Comparison of ENCODE assay signal across 9 mouse cellular contexts in genomic region chr2:181678780-181679179, GRCm38 (mm10). TPM values are rescaled to one million over a fixed set of nuclear protein-coding genes. Genes with fewer than 3 reads are reported as not detected.
A peak's percentile ranks its signal among the peaks of the same experiment; 100 is the strongest.
DNase-seq lines count a peak whose midpoint lies in the region; ATAC-seq lines count a peak whose summit lies in the region.
"Had no signal": no experiment of that assay in that cellular context is flagged by ENCODE, and none has a peak within 500 bp of the region (broad histone marks: within the 10 kb centered on the region; RNA-seq: fewer than 3 reads in every experiment).

No protein-coding gene starts in this region.

- H3K9ac ChIP-seq in embryonic facial prominence, embryonic 14.5 days (ENCODE audit: low read depth, low read length) = no peak overlapping the region
- no peak overlapping the region for H3K9ac ChIP-seq in limb, embryonic 13.5 days
- H3K9ac ChIP-seq in midbrain, embryonic 16.5 days (ENCODE audit: low read depth, low read length) = no peak overlapping the region

- H3K4me3 ChIP-seq in embryonic facial prominence, embryonic 14.5 days (ENCODE audit: low read depth, low read length) = no peak overlapping the region
- H3K4me3 ChIP-seq in heart, embryonic 10.5 days = no peak overlapping the region
- no peak overlapping the region for H3K4me3 ChIP-seq in limb, embryonic 13.5 days
- H3K4me3 ChIP-seq in midbrain, embryonic 16.5 days (ENCODE audit: low read depth, low read length) = no peak overlapping the region

- peaks cover 13% of the 10 kb centered on the region; the same call in 1 of the 2 replicates for H3K4me1 ChIP-seq in embryonic facial prominence, embryonic 14.5 days (ENCODE audit: control insufficient read depth, insufficient read depth, low read length)
- peaks cover 34% of the 10 kb centered on the region for H3K4me1 ChIP-seq in heart, embryonic 10.5 days
- H3K4me1 ChIP-seq in limb, embryonic 13.5 days = peaks cover 29% of the 10 kb centered on the region
- H3K4me1 ChIP-seq in midbrain, embryonic 16.5 days (ENCODE audit: control insufficient read depth, insufficient read depth, low read length) = peaks cover 19% of the 10 kb centered on the region

- 0 out of 2 replicates have a peak, but pooled peaks cover 1% of the 10 kb centered on the region for H3K27me3 ChIP-seq in embryonic facial prominence, embryonic 14.5 days (replicated peaks; ENCODE audit: control insufficient read depth, insufficient read depth, low read length)
- peaks cover 23% of the 10 kb centered on the region for H3K27me3 ChIP-seq in heart, embryonic 10.5 days (ENCODE audit: insufficient read depth, poor library complexity, severe bottlenecking)
- peaks cover 5% of the 10 kb centered on the region; the same call in 1 of the 2 replicates for H3K27me3 ChIP-seq in limb, embryonic 13.5 days
- H3K27me3 ChIP-seq in midbrain, embryonic 16.5 days (ENCODE audit: control insufficient read depth, insufficient read depth, low read depth, low read length) = peaks cover 3% of the 10 kb centered on the region; the same call in 1 of the 2 replicates

- H3K4me2 ChIP-seq in embryonic facial prominence, embryonic 14.5 days (ENCODE audit: low read depth, low read length) = no peak overlapping the region
- no peak overlapping the region for H3K4me2 ChIP-seq in limb, embryonic 13.5 days (replicated peaks)
- no peak overlapping the region for H3K4me2 ChIP-seq in midbrain, embryonic 16.5 days (ENCODE audit: low read length)

- H3K36me3 ChIP-seq in embryonic facial prominence, embryonic 14.5 days (ENCODE audit: control insufficient read depth, insufficient read depth, low read length) = no peaks in the 10 kb centered on the region
- H3K36me3 ChIP-seq in heart, embryonic 10.5 days = no peaks in the 10 kb centered on the region
- H3K36me3 ChIP-seq in limb, embryonic 13.5 days = no peaks in the 10 kb centered on the region
- H3K36me3 ChIP-seq in midbrain, embryonic 16.5 days (ENCODE audit: control insufficient read depth, insufficient read depth, low read length) = no peaks in the 10 kb centered on the region

- H3K9me3 ChIP-seq in embryonic facial prominence, embryonic 14.5 days (ENCODE audit: control insufficient read depth, low read length) = no peaks in the 10 kb centered on the region
- no peaks in the 10 kb centered on the region for H3K9me3 ChIP-seq in heart, embryonic 10.5 days
- no peaks in the 10 kb centered on the region for H3K9me3 ChIP-seq in limb, embryonic 13.5 days
- no peaks in the 10 kb centered on the region for H3K9me3 ChIP-seq in midbrain, embryonic 16.5 days (replicated peaks; ENCODE audit: control insufficient read depth, low read length, poor library complexity, severe bottlenecking)

- WGBS in embryonic facial prominence, embryonic 14.5 days = 55% methylated on average over 1 of the region's 1 CpGs
- 50% methylated on average over 1 of the region's 1 CpGs for WGBS in heart, embryonic 10.5 days
- 47% methylated on average over 1 of the region's 1 CpGs for WGBS in limb, embryonic 13.5 days
- WGBS in midbrain, embryonic 16.5 days = 59% methylated on average over 1 of the region's 1 CpGs

- ATAC-seq in embryonic facial prominence, embryonic 14.5 days (ENCODE audit: low read depth) = peak; percentile 81
- ATAC-seq in limb, embryonic 13.5 days (ENCODE audit: low FRiP score, low read depth) = peak; percentile 77
- ATAC-seq in midbrain, embryonic 16.5 days = peak; percentile 39

- peak; percentile 90 for DNase-seq in A20 (ENCODE audit: low read depth, low spot score)
- DNase-seq in adrenal gland, postnatal 25 days = peak; percentile 66
- peak; percentile 93 for DNase-seq in embryonic facial prominence, embryonic 14.5 days (ENCODE audit: low spot score)
- DNase-seq in heart, embryonic 10.5 days (ENCODE audit: low spot score) = peak; percentile 94
- DNase-seq in kidney, adult 9 months = peak; percentile 92
- DNase-seq in spleen, postnatal 36 days (ENCODE audit: low spot score in 2 of 2) = peak; percentile 78 to 81

- H3K27ac ChIP-seq in embryonic facial prominence, embryonic 14.5 days (replicated peaks; ENCODE audit: low read depth, low read length) = no peak overlapping the region
- no peak overlapping the region for H3K27ac ChIP-seq in heart, embryonic 10.5 days
- H3K27ac ChIP-seq in limb, embryonic 13.5 days = no peak overlapping the region
- H3K27ac ChIP-seq in midbrain, embryonic 16.5 days (ENCODE audit: low read length) = no peak overlapping the region

RNA-seq across cellular contexts. Expression of gene Tcea2, which starts 1.3 kb away (rescaled TPM):
- 11.6 and 14.7 TPM in 2 replicates for total RNA-seq in adrenal gland, postnatal 25 days (2021)
- polyA plus RNA-seq in embryonic facial prominence, embryonic 14.5 days (2014; fragmentation: Nextera tagmentation; extraction: Ambion mirVana) = 21.2 and 26.8 TPM in 2 replicates
- 12.2 and 15.3 TPM in 2 replicates for polyA plus RNA-seq in heart, embryonic 10.5 days (2016; fragmentation: Nextera tagmentation; extraction: Ambion mirVana)
- polyA plus RNA-seq in limb, embryonic 13.5 days (2015; fragmentation: Nextera tagmentation; extraction: Ambion mirVana) = 33.3 and 34.3 TPM in 2 replicates
- 58.2 and 59.2 TPM in 2 replicates for polyA plus RNA-seq in midbrain, embryonic 16.5 days (2015; fragmentation: Nextera tagmentation; extraction: Ambion mirVana)

RNA-seq across cellular contexts. Expression of gene Sox18, which starts 7.3 kb away (rescaled TPM):
- 39.0 and 40.4 TPM in 2 replicates for total RNA-seq in adrenal gland, postnatal 25 days (2021)
- polyA plus RNA-seq in embryonic facial prominence, embryonic 14.5 days (2014; fragmentation: Nextera tagmentation; extraction: Ambion mirVana) = 43.9 and 46.5 TPM in 2 replicates
- 22.1 and 25.0 TPM in 2 replicates for polyA plus RNA-seq in heart, embryonic 10.5 days (2016; fragmentation: Nextera tagmentation; extraction: Ambion mirVana)
- polyA plus RNA-seq in limb, embryonic 13.5 days (2015; fragmentation: Nextera tagmentation; extraction: Ambion mirVana) = 28.5 and 30.0 TPM in 2 replicates
- 14.6 and 15.7 TPM in 2 replicates for polyA plus RNA-seq in midbrain, embryonic 16.5 days (2015; fragmentation: Nextera tagmentation; extraction: Ambion mirVana)

RNA-seq across cellular contexts. Expression of gene Rgs19, which starts 15.0 kb away (rescaled TPM):
- total RNA-seq in adrenal gland, postnatal 25 days (2021) = 20.3 and 31.7 TPM in 2 replicates
- 82.2 and 88.4 TPM in 2 replicates for polyA plus RNA-seq in embryonic facial prominence, embryonic 14.5 days (2014; fragmentation: Nextera tagmentation; extraction: Ambion mirVana)
- 56.4 and 67.7 TPM in 2 replicates for polyA plus RNA-seq in heart, embryonic 10.5 days (2016; fragmentation: Nextera tagmentation; extraction: Ambion mirVana)
- polyA plus RNA-seq in limb, embryonic 13.5 days (2015; fragmentation: Nextera tagmentation; extraction: Ambion mirVana) = 79.0 and 82.0 TPM in 2 replicates
- 60.8 and 65.1 TPM in 2 replicates for polyA plus RNA-seq in midbrain, embryonic 16.5 days (2015; fragmentation: Nextera tagmentation; extraction: Ambion mirVana)

RNA-seq across cellular contexts. Expression of gene Lkaaear1, which starts 19.5 kb away (rescaled TPM):
- total RNA-seq in adrenal gland, postnatal 25 days (2021) = not detected in 2 replicates
- polyA plus RNA-seq in embryonic facial prominence, embryonic 14.5 days (2014; fragmentation: Nextera tagmentation; extraction: Ambion mirVana) = not detected in 2 replicates
- polyA plus RNA-seq in heart, embryonic 10.5 days (2016; fragmentation: Nextera tagmentation; extraction: Ambion mirVana) = not detected in 2 replicates
- polyA plus RNA-seq in limb, embryonic 13.5 days (2015; fragmentation: Nextera tagmentation; extraction: Ambion mirVana) = not detected in 2 replicates
- polyA plus RNA-seq in midbrain, embryonic 16.5 days (2015; fragmentation: Nextera tagmentation; extraction: Ambion mirVana) = not detected in 2 replicates
- total RNA-seq: adrenal gland, postnatal 4 days had no signal

RNA-seq across cellular contexts. Expression of gene Gm29797, which starts 21.9 kb away (rescaled TPM):
- not detected in 2 replicates for total RNA-seq in adrenal gland, postnatal 25 days (2021)
- 0.47 TPM in 1 of 2 replicates, not detected in the other for polyA plus RNA-seq in embryonic facial prominence, embryonic 14.5 days (2014; fragmentation: Nextera tagmentation; extraction: Ambion mirVana)
- polyA plus RNA-seq in heart, embryonic 10.5 days (2016; fragmentation: Nextera tagmentation; extraction: Ambion mirVana) = 0.24 TPM in 1 of 2 replicates, not detected in the other
- polyA plus RNA-seq in limb, embryonic 13.5 days (2015; fragmentation: Nextera tagmentation; extraction: Ambion mirVana) = 0.53 TPM in 1 of 2 replicates, not detected in the other
- polyA plus RNA-seq in midbrain, embryonic 16.5 days (2015; fragmentation: Nextera tagmentation; extraction: Ambion mirVana) = 0.25 and 0.39 TPM in 2 replicates
